Mouse (Mus musculus) embryonic facial prominence, embryonic 15.5 days (tissue): ENCODE results near the gene Ccdc182. TPM values are rescaled to one million over a fixed set of nuclear protein-coding genes. Genes with fewer than 3 reads are reported as not detected.
A peak's percentile ranks its signal among the peaks of the same experiment; 100 is the strongest.

ENCODE experiments used
- ATAC-seq: fragments of 200-750 bp; cut with Nextera tagmentation; 2 replicates; pipeline ENCODE4 v1.8.0; 2017; ENCODE audit warnings: low read depth, moderate TSS enrichment; ENCODE audit not compliant: insufficient number of reproducible peaks, low FRiP score, low TSS enrichment
- H3K27ac ChIP-seq: fragments of 300-500 bp; sonication (generic); replicated peaks from 2 replicates; pipeline ENCODE4 v1.5.1; 2015; ENCODE audit warnings: mild to moderate bottlenecking, inconsistent platforms
- H3K27me3 ChIP-seq: fragments of 300-500 bp; sonication (generic); 2 replicates; pipeline ENCODE4 v1.6.1; 2015; ENCODE audit warnings: inconsistent platforms
- H3K36me3 ChIP-seq: fragments of 300-500 bp; sonication (generic); 2 replicates; pipeline ENCODE4 v1.6.1; 2015; ENCODE audit warnings: mild to moderate bottlenecking, inconsistent platforms
- H3K4me1 ChIP-seq: fragments of 300-500 bp; sonication (generic); 2 replicates; pipeline ENCODE4 v1.6.1; 2015; ENCODE audit warnings: inconsistent platforms
- H3K4me2 ChIP-seq: fragments of 300-500 bp; sonication (generic); replicated peaks from 2 replicates; pipeline ENCODE4 v1.6.1; 2015; ENCODE audit warnings: mild to moderate bottlenecking, inconsistent platforms
- H3K4me3 ChIP-seq: fragments of 300-500 bp; sonication (generic); replicated peaks from 2 replicates; pipeline ENCODE4 v1.5.1; 2015; ENCODE audit warnings: mild to moderate bottlenecking, inconsistent platforms
- H3K9ac ChIP-seq: fragments of 300-500 bp; sonication (generic); 2 replicates; pipeline ENCODE4 v1.6.1; 2015; ENCODE audit warnings: inconsistent platforms
- H3K9me3 ChIP-seq: fragments of 300-500 bp; sonication (generic); replicated peaks from 2 replicates; pipeline ENCODE4 v1.6.1; 2016; ENCODE audit warnings: inconsistent platforms
- WGBS: fragments of 180-500 bp; shearing (Covaris S2); methylation state at CpG from one replicate; pipeline ENCODE4 v1.1.7; 2015; 5-methylcytosine and 5-hydroxymethylcytosine counted together
- polyA plus RNA-seq: library from polyadenylated mRNA; unstranded; fragments of >200 nt; fragmentation: Nextera tagmentation; extraction: Ambion mirVana; gene quantifications from 2 replicates; pipeline ENCODE4 v1.2.1, GENCODE M21; 2015

Gene Ccdc182
- polyA plus RNA-seq, 1 experiment from 2014 or later: not detected

DNA sequence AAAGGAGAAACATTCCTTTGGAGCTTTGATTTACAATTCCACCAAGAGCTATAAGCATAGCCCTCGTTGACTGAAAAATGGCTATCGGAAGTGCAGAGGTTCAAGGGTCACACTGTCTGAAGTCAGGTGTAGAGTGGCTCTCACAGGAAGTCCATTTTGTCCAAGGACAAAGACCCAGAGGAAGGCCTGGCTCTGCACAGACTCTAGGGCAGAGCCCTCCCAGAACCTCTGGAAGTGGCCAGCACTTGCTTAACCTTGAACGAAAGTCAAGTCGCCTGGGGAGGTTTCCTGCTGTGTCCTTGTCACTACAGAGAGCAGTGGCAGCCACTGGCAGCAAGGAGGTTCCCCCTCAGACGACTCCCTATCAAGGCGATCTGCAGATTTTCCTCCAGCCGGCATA, 33.4 kb upstream of the Ccdc182 start:
- H3K36me3 ChIP-seq: no peaks in the 10 kb centered on the region
- H3K27ac ChIP-seq: no peak overlapping the region
- no peaks in the 10 kb centered on the region for H3K4me1 ChIP-seq
- WGBS: 54% methylated on average over 7 of the region's 7 CpGs
- no peak overlapping the region for H3K4me2 ChIP-seq
- no peak for ATAC-seq
- no peak overlapping the region for H3K9ac ChIP-seq
- H3K27me3 ChIP-seq: no peaks in the 10 kb centered on the region
- no peak overlapping the region for H3K4me3 ChIP-seq
- no peaks in the 10 kb centered on the region for H3K9me3 ChIP-seq

DNA sequence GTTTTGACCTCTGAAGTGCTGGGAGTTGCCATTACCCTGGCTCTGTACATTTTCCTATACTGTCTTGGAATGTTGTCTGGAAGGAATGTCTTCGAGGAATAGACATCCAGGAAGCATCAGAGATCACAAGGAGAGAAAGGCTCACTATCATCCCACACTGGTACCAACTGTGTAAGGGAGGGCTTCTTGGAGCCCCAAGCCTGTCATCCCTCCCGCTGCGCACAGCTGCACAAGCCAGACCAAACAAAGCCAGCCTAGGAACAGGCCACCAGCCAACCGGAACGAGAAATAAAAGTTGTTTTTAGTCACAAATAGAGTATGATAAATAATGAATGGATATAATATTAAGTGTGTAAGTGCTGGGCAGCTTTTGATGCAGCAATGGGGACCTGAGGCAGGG, 29.0 kb upstream of the Ccdc182 start:
- Histone ChIP-seq H3K4me1 (no peaks in the 10 kb centered on the region), H3K27me3 (no peaks in the 10 kb centered on the region), H3K36me3 (no peaks in the 10 kb centered on the region), H3K4me2 (no peak overlapping the region), H3K27ac (no peak overlapping the region), H3K9me3 (no peaks in the 10 kb centered on the region), H3K9ac (no peak overlapping the region), H3K4me3 (no peak overlapping the region)
- WGBS: 74% methylated on average over 5 of the region's 5 CpGs
- no peak for ATAC-seq

DNA sequence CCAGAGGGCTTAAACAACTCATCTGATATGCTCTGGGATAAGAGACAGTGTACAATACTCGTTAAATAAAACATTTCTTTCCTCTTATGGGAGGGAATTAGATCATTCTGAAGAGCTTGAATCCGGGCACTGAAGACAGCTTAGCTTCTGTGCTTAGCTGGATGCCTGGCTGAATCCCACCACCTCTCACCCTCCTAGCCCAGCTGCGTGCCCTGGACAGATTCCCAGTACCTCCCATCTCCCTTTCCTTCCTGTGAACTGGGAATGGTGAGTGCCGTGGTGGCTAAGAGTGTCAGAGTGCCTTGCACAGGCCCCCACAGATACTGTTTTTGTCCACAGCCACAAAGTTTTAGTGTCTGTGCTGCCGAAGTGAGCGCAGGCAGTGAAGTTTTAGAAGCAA, 27.5 kb upstream of the Ccdc182 start:
- Histone ChIP-seq H3K36me3 (no peaks in the 10 kb centered on the region), H3K4me3 (no peak overlapping the region), H3K9ac (no peak overlapping the region), H3K9me3 (no peaks in the 10 kb centered on the region), H3K27me3 (no peaks in the 10 kb centered on the region), H3K27ac (no peak overlapping the region), H3K4me2 (no peak overlapping the region), H3K4me1 (no peaks in the 10 kb centered on the region)
- 53% methylated on average over 6 of the region's 6 CpGs for WGBS
- ATAC-seq: no peak

DNA sequence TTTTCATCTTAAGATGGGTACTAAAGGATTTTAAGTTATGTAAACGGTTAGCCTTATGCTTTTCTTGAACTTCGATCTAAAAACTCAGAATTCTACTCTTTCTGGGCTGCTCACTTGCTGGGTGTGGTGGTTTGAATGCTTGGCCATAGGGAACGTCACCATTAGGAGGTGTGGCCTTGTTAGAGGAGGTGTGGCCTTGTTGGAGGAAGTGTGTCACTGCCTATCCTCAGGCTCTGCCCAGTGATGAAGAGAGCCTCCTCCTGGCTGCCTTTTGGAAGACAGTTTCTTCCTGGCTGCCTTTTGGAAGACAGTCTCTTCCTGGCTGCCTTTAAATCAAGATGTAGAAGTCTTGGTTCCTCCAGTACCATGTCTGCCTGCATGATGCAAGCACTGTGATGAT, 22.0 kb upstream of the Ccdc182 start:
- ATAC-seq: no peak
- no peak overlapping the region for H3K9ac ChIP-seq

DNA sequence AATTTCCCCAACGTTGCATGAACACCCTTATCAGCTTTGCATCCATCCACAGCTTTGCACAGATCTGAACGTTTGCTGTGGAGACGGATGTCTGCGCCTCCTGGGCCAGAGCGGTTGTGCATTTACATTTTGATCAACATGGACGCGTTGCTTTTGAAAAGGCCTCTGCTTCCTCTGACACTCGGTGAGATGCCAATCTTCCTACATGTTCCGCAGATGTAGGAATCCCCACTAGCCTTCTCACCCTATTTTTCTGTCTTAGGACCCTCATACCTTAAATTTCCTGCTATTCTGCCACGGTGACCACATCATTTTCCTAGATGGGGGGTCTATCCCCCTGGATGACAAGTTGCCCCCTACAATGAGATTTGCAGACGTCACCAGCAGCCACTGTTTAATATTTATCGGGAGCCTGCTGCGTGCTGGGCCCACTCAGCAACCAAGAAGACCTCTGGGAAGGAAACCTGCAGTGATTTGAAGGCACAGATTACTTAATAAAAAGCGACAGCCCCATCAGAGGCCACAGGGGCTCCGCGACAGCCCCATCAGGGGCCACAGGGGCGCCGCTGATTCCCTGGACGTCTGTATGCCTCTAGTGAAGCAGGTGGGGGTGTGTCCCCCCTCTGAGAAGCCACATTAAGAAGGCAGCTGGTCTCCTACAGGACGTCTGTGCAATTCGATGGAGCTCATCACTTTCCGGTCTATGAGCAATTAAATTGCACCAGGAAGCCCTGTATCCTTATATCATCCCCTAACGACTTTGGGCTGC, 19.6 kb upstream of the Ccdc182 start:
- 55% methylated on average over 23 of the region's 23 CpGs for WGBS
- Histone ChIP-seq H3K4me2 (no peak overlapping the region), H3K27ac (no peak overlapping the region), H3K4me1 (peaks cover 24% of the 10 kb centered on the region), H3K9ac (no peak overlapping the region), H3K4me3 (no peak overlapping the region), H3K9me3 (no peaks in the 10 kb centered on the region), H3K27me3 (0 out of 2 replicates have a peak, but pooled peaks cover 3% of the 10 kb centered on the region), H3K36me3 (no peaks in the 10 kb centered on the region)
- ATAC-seq: no peak

More for the DNA sequence above, 22.0 kb upstream of the Ccdc182 start:
- Histone ChIP-seq H3K4me1 (peaks cover 24% of the 10 kb centered on the region), H3K36me3 (no peaks in the 10 kb centered on the region), H3K27me3 (0 out of 2 replicates have a peak, but pooled peaks cover 3% of the 10 kb centered on the region), H3K4me3 (no peak overlapping the region), H3K4me2 (no peak overlapping the region), H3K9me3 (no peaks in the 10 kb centered on the region), H3K27ac (no peak overlapping the region)
- WGBS: 64% methylated on average over 3 of the region's 3 CpGs

DNA sequence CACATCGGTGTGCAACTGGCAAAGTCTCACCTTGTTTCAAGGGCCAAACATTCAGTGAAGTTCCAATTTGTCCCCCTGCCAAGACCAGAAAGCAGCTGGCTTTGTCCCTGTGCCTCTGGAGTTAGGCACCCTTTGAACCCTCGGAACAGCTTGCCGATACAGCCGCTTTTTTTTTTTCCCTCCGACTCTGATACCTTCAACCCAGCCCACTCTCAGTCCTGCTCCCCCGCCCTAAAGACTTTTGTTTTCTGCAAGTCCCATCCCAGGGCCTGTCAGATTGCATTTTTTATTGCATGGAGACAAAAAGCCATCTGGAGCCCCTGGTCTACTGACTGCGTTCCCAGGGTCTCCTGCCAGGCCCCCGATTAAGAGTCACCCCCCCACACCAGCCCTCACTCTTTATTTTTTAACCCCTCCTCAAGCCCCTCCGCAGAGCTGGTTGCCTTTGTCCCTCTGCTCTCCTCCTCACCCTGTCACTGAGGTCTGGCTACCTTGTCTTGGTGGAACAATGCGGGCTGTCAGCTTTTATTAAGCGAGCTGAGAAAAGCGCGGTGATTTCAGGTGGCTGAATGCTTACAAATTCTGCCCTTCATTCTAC, 18.9 kb upstream of the Ccdc182 start:
- H3K4me3 ChIP-seq: no peak overlapping the region
- no peak overlapping the region for H3K4me2 ChIP-seq
- H3K27ac ChIP-seq: no peak overlapping the region
- H3K9me3 ChIP-seq: no peaks in the 10 kb centered on the region
- 23% methylated on average over 13 of the region's 13 CpGs for WGBS
- no peak overlapping the region for H3K9ac ChIP-seq
- H3K36me3 ChIP-seq: no peaks in the 10 kb centered on the region
- no peak for ATAC-seq
- peaks cover 24% of the 10 kb centered on the region for H3K4me1 ChIP-seq
- H3K27me3 ChIP-seq: 0 out of 2 replicates have a peak, but pooled peaks cover 3% of the 10 kb centered on the region

DNA sequence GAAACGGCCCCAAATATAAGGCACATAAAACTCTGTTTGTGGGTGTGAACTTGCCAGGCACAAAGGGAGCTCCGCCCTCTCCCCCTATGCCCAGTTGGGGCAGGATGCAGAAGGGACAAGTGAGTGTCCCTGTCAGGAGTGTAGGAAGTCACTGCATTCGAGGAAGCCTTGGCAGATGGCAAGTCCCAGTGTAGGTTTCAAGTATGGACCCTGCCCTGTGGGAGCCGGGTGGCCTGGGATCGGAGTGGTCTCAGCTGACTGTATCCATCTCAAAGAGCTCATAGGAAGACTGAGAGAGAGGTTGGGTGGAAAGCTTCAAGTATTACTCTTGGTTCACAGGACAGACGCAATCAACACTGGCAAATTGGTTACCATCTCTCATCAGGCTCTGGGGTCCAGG, 17.9 kb upstream of the Ccdc182 start:
- WGBS: 69% methylated on average over 6 of the region's 6 CpGs
- Histone ChIP-seq H3K27ac (no peak overlapping the region), H3K9ac (no peak overlapping the region), H3K4me3 (no peak overlapping the region), H3K4me1 (peaks cover 24% of the 10 kb centered on the region), H3K27me3 (0 out of 2 replicates have a peak, but pooled peaks cover 3% of the 10 kb centered on the region), H3K4me2 (no peak overlapping the region), H3K9me3 (no peaks in the 10 kb centered on the region), H3K36me3 (no peaks in the 10 kb centered on the region)
- ATAC-seq: no peak

DNA sequence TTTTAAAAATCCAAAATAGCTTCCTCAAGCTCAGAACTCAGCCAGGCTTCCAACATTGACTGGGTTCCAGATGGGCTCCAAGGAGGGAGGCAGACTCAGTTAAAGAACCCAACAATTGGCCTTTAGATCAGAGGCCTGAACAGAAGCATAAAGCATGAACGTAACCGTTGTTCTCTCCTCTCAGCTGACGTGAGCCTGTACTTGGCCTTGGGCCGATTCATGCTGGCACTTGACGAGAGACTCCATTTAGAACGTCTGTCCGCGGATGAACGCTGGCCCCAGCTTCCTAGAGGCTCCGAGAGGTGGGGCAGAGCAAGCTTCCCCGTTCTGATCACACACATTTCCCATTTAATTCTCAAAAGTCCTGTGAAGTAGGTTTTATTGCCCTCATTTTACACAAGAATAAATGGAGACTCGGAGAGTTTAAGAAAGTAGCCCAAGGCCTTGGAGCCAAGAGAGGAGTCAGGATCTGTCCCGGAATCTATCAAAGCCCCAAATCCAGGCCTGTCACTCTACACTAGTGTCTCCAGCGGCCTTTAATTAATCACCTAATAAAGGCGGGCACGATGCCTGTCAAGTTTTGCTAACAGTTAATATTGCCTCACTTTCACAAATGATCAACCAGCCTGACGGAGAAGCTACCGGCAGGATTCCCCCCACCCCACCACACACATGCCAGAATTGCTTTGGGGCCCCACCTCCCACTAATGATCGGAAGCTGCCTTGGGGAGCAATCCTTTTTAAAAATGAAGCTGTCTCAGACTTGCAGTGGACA, 17.1 kb upstream of the Ccdc182 start:
- H3K27ac ChIP-seq: peak overlapping the region; percentile 39; the same call in 1 of the 2 replicates
- H3K36me3 ChIP-seq: no peaks in the 10 kb centered on the region
- H3K9me3 ChIP-seq: no peaks in the 10 kb centered on the region
- H3K4me3 ChIP-seq: no peak overlapping the region
- peaks cover 24% of the 10 kb centered on the region for H3K4me1 ChIP-seq
- no peak overlapping the region for H3K9ac ChIP-seq
- no peak for ATAC-seq
- WGBS: 46% methylated on average over 19 of the region's 19 CpGs
- no peak overlapping the region for H3K4me2 ChIP-seq
- H3K27me3 ChIP-seq: 0 out of 2 replicates have a peak, but pooled peaks cover 3% of the 10 kb centered on the region

DNA sequence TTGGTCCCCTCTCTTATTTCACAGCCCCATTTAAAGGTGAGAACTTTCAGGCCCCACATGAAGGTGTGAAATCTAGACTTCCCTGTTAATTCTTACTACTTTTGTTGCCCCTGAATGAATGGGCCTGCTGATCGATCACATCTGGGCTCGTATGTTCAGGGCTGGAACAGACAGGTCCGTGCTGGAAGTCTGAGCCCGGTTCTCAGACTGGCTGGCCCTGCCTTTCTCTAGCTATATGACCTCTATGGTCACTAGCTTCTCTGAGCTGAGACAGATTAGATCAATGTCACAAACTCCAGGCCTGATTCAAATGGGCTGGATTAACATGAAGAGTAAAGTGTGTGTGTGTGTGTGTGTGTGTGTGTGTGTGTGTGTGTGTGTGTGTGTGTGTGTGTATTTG, 14.9 kb upstream of the Ccdc182 start:
- no peak overlapping the region for H3K27ac ChIP-seq
- ATAC-seq: no peak
- H3K27me3 ChIP-seq: 0 out of 2 replicates have a peak, but pooled peaks cover 3% of the 10 kb centered on the region
- H3K9me3 ChIP-seq: no peaks in the 10 kb centered on the region
- no peak overlapping the region for H3K4me2 ChIP-seq
- WGBS: 48% methylated on average over 4 of the region's 4 CpGs
- no peak overlapping the region for H3K4me3 ChIP-seq
- H3K36me3 ChIP-seq: no peaks in the 10 kb centered on the region
- no peak overlapping the region for H3K9ac ChIP-seq
- H3K4me1 ChIP-seq: peaks cover 24% of the 10 kb centered on the region

DNA sequence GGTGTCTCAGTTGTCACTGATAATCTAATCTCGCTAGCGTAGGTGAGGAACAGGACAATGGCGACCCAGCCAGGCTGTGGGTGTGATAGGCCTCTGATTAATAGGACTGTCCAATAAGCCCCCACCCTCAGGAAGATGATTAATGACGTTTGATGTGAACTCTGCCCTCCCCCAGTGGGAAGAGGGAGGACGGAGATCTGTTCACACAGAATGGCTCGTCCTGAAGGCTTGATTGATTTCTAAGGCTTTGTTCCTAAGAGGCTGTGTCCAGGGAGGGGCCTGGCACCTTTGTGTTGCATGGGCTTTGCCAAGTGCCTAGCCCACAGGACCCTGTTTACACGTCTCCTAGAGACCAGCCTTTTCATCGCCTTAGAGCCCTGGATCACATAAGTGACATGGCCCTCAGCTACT, 13.4 kb upstream of the Ccdc182 start:
- no peak for ATAC-seq

DNA sequence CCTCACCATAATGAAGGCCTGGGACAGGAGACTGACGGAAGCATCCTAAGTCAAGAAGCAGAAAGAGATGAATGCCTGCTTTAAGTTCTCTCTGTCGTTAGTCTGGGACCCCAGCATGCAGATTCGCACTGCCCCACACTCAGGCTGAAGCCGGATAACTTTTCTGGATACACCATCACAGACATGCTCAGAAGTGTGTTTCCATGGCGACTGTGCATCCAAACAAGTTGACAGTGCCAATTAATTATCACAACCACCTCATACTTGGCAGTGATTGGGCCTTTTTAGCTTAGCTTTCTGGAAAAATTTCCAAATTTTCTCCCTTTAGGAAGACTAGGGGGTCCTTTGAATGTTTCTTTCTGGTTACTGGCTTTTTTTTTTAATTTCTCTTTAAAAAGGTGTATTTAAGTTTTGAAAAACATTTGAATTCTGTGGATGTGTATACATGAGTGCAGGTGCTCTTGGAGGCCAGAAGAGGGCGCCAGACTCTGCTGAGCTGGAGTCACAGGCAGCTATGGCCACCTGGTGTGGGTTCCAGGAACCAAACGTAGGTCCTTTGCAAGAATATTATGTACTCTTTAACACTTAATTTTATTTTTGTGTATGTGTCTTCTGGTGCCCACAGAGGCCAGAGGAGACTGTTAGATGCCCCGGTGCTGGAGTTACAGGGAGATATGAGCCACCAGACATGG, 12.3 kb upstream of the Ccdc182 start:
- 80% methylated on average over 8 of the region's 8 CpGs for whole genome bisulfite sequencing
- no peaks in the 10 kb centered on the region for H3K36me3 ChIP-seq
- no peaks in the 10 kb centered on the region for H3K27me3 ChIP-seq
- no peaks in the 10 kb centered on the region for H3K9me3 ChIP-seq
- H3K4me3 ChIP-seq: no peak overlapping the region
- H3K4me2 ChIP-seq: no peak overlapping the region
- no peak for ATAC-seq
- H3K9ac ChIP-seq: no peak overlapping the region
- H3K4me1 ChIP-seq: peaks cover 1% of the 10 kb centered on the region; the same call in 1 of the 2 replicates
- H3K27ac ChIP-seq: no peak overlapping the region

More for the DNA sequence above, 13.4 kb upstream of the Ccdc182 start:
- Histone ChIP-seq H3K4me1 (peaks cover 13% of the 10 kb centered on the region), H3K27me3 (no peaks in the 10 kb centered on the region), H3K9me3 (no peaks in the 10 kb centered on the region), H3K36me3 (no peaks in the 10 kb centered on the region), H3K4me3 (no peak overlapping the region), H3K27ac (no peak overlapping the region), H3K9ac (no peak overlapping the region), H3K4me2 (no peak overlapping the region)
- 66% methylated on average over 8 of the region's 8 CpGs for WGBS
